Mouse (Mus musculus): ENCODE measurements at regions not wholly inside any gene's neighbourhood (a gene's known extent, or its start where the extent isn't known, plus 50 kb on each side); places are given as distances from the start of the nearest gene placed in this dataset.
"Not testable (repeated sequence)": the region's sequence is repeated elsewhere in the genome, so short reads cannot be mapped to it uniquely, and the experiment has no call there.

DNA sequence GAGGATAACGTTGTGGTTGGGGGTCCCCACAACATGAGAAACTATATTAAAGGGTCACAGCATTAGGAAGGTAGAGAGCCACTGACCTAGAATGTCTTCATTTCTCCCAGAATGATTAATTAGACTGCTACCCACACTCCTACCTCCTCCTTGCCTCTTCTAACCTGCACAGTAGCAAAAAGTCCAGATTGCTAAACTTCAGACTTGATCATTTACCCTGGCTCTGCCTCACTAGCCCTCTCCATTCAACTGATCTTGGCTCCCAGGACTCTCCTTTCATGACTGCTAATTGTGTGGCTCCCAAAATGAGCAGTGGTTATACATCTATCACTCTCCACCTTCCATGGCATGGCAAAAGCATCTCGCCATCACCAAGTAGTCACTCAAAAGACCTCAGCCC is 88.1 kb downstream of the Hs1bp3 start:
- no peak for ATAC-seq (ENCODE audit: low FRiP score, low read depth)
- 94% methylated on average over 2 of the region's 2 CpGs for WGBS
- no peak overlapping the region for H3K4me3 ChIP-seq
- no peaks in the 10 kb centered on the region for H3K27me3 ChIP-seq
- H3K36me3 ChIP-seq, result no peaks in the 10 kb centered on the region
- H3K4me2 ChIP-seq (replicated peaks), result no peak overlapping the region
- no peaks in the 10 kb centered on the region for H3K9me3 ChIP-seq
- no peak overlapping the region for H3K9ac ChIP-seq
- 0 out of 2 replicates have a peak, but pooled peaks cover 7% of the 10 kb centered on the region for H3K4me1 ChIP-seq
- no peak overlapping the region for H3K27ac ChIP-seq

DNA sequence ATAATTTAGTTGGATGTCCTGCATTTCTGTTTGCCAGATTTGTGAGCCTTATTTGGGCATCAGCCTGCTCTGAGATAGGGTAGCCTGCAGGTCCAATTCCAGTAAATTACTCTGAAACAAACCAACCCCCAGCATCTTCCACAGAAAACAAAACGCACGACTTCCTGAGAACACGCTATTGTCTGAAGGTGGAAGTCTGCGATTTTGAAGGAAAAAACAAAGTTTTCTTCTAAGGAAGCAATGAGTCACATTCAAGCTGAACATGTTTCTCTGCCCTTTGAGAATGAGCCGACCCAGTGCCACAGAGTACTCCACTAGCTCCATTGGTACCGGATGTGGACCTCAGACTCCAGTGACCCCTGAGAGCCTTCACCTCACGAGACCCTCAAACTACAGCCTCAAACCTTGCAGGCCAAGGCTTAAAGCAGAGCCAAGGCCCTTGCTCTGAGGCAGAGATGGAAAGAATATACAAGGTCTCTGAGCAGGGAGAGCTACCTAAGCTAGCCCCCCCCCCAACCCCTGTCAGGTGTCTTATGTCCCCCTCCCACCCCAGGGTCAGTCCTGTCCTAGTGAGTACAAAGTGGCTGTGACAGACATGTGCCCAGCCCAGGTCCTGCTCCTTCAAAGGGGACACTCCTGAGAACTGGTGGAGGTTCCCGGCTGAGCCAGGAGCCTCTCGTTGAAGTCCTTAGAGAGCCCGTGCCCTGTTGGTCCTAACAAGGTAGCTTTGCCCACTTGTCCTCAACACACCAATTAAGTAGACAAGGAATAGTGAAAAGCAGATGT is 87.3 kb downstream of the Hs1bp3 start:
- 86% methylated on average over 10 of the region's 10 CpGs for WGBS
- no peaks in the 10 kb centered on the region for H3K27me3 ChIP-seq
- no peak overlapping the region for H3K4me3 ChIP-seq
- H3K9me3 ChIP-seq, result no peaks in the 10 kb centered on the region
- H3K4me1 ChIP-seq, result peaks cover 12% of the 10 kb centered on the region
- no peak overlapping the region for H3K4me2 ChIP-seq (replicated peaks)
- no peaks in the 10 kb centered on the region for H3K36me3 ChIP-seq
- no peak for ATAC-seq (ENCODE audit: low FRiP score, low read depth)
- no peak overlapping the region for H3K27ac ChIP-seq
- no peak overlapping the region for H3K9ac ChIP-seq

DNA sequence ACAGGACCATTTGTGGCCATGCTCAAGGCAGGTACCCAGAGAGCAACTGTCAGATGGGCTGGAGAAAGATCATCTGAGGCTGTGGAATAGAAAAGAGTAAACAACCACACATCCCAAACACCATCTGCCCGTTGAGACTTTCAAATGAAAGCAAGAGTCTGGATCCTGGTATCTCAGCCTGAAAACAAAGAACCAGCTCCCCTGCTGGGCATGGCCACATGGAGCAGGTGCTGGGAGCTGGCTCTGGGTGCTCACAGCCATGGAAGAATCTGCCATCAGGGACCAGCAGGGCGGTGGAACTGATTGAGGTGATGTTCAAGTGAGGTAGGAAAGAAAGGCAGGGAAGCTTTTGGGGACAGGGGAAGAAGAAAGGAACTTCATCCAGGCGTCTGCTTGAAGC is 85.6 kb downstream of the Hs1bp3 start:
- no peaks in the 10 kb centered on the region for H3K9me3 ChIP-seq
- H3K36me3 ChIP-seq, result no peaks in the 10 kb centered on the region
- peaks cover 26% of the 10 kb centered on the region for H3K4me1 ChIP-seq
- 74% methylated on average over 3 of the region's 3 CpGs for WGBS
- no peak overlapping the region for H3K27ac ChIP-seq
- H3K4me3 ChIP-seq, result no peak overlapping the region
- ATAC-seq (ENCODE audit: low FRiP score, low read depth), result no peak
- H3K9ac ChIP-seq, result no peak overlapping the region
- H3K4me2 ChIP-seq (replicated peaks), result no peak overlapping the region
- H3K27me3 ChIP-seq, result no peaks in the 10 kb centered on the region

DNA sequence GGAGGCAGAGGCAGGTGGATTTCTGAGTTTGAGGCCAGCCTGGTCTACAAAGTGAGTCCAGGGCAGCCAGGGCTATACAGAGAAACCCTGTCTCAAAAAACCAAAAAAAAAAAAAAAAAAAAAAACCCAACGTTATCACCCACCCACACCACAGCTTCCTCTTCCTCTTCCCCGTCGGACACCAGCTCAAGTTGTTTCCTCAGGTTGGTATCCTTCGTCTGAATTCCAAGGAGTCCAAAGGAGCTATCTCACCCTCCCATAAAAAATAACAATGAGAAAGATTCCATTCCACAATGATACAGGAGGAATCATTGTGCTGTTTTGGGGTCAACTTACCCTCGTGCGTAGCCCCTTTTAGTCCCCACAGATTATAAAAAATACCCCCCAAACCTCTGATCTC is 83.2 kb downstream of the Hs1bp3 start:
- not testable (repeated sequence) for ATAC-seq (ENCODE audit: low FRiP score, low read depth); H3K9ac ChIP-seq; H3K27me3 ChIP-seq; H3K4me2 ChIP-seq (replicated peaks); H3K4me3 ChIP-seq; H3K9me3 ChIP-seq; H3K36me3 ChIP-seq; H3K27ac ChIP-seq
- H3K4me1 ChIP-seq, result peaks cover 21% of the 10 kb centered on the region
- 88% methylated on average over 6 of the region's 6 CpGs for WGBS

DNA sequence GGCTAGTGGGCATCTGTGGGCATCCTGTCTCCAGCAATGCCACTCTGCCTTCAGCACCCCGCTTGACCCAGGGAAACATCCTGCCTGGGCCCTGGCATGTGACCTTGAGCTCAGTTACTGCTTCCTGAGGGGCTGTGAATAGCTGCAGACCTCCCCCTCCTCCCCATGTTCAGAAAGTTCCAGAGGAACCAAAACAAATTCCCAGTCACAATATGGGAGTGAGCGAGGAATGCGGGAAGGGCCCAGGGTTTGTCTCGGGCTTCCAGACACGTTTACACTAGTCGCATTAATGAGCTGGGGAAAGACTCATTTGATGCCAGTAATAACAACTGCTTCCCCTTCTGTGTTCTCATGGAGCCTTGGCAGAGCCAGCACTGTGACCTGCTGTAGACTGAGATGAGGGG is 81.7 kb downstream of the Hs1bp3 start:
- Histone ChIP-seq H3K36me3 (no peaks in the 10 kb centered on the region), H3K4me1 (peaks cover 21% of the 10 kb centered on the region), H3K9me3 (no peaks in the 10 kb centered on the region), H3K4me2 (replicated peaks) (no peak overlapping the region), H3K4me3 (no peak overlapping the region), H3K27ac (peak overlapping the region; percentile 75; the same call in 1 of the 2 replicates), H3K9ac (no peak overlapping the region), H3K27me3 (no peaks in the 10 kb centered on the region)
- WGBS, result 50% methylated on average over 6 of the region's 6 CpGs
- peak; percentile 84 for ATAC-seq (ENCODE audit: low FRiP score, low read depth)

DNA sequence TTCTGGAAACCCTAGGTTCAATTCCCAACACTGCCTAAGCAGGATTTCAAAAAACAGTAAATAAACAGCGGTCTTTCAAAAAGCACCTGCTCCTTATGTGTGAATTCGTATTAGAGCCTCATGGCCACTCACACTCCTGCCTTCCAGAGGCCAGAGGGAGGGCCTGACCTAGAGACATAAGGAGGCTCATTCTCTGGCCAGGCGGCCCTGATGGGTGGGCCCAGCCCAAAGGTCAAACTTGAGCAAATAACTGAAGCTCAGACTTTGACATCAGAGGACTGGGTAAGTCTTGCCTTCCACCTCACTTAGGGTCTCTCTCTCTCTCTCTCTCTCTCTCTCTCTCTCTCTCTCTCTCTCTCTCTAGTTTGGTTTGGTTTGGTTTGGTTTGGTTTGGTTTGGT is 80.7 kb downstream of the Hs1bp3 start:
- 75% methylated on average over 3 of the region's 3 CpGs for WGBS
- ATAC-seq (ENCODE audit: low FRiP score, low read depth), result no peak
- Histone ChIP-seq H3K4me3 (no peak overlapping the region), H3K27me3 (no peaks in the 10 kb centered on the region), H3K36me3 (no peaks in the 10 kb centered on the region), H3K9ac (no peak overlapping the region), H3K4me2 (replicated peaks) (no peak overlapping the region), H3K9me3 (no peaks in the 10 kb centered on the region), H3K27ac (no peak overlapping the region), H3K4me1 (peaks cover 21% of the 10 kb centered on the region)

Measured in limb, embryonic 13.5 days (tissue).